Mouse (Mus musculus) midbrain, embryonic 10.5 days (tissue): ENCODE measurements around the gene Tbc1d1. TPM values are rescaled to one million over a fixed set of nuclear protein-coding genes. Genes with fewer than 3 reads are reported as not detected.
A peak's percentile ranks its signal among the peaks of the same experiment; 100 is the strongest.

Experiments used
- DNase-seq: peaks from one replicate; pipeline ENCODE4 v3.0.0-alpha.2; 2017; ENCODE audit warnings: low spot score
- H3K27ac ChIP-seq: fragments of 300-500 bp; sonication (generic); replicated peaks from 2 replicates; pipeline ENCODE4 v1.5.1; 2016; ENCODE audit warnings: mild to moderate bottlenecking
- H3K27me3 ChIP-seq: fragments of 300-500 bp; sonication (generic); 2 replicates; pipeline ENCODE4 v1.6.1; 2016; ENCODE audit warnings: low read depth, mild to moderate bottlenecking; ENCODE audit not compliant: poor library complexity, severe bottlenecking
- H3K36me3 ChIP-seq: fragments of 300-500 bp; sonication (generic); 2 replicates; pipeline ENCODE4 v1.6.1; 2016; ENCODE audit warnings: mild to moderate bottlenecking, moderate library complexity
- H3K4me1 ChIP-seq: fragments of 300-500 bp; sonication (generic); 2 replicates; pipeline ENCODE4 v1.6.1; 2016
- H3K4me3 ChIP-seq: fragments of 300-500 bp; sonication (generic); 2 replicates; pipeline ENCODE4 v1.5.1; 2016; ENCODE audit warnings: mild to moderate bottlenecking, moderate library complexity
- H3K9me3 ChIP-seq: fragments of 300-500 bp; sonication (generic); replicated peaks from 2 replicates; pipeline ENCODE4 v1.6.1; 2016; ENCODE audit warnings: mild to moderate bottlenecking
- WGBS: fragments of 180-500 bp; shearing (Covaris S2); methylation state at CpG from one replicate; pipeline ENCODE4 v1.1.7; 2016; 5-methylcytosine and 5-hydroxymethylcytosine counted together
- polyA plus RNA-seq: library from polyadenylated mRNA; unstranded; fragments of >200 nt; fragmentation: Nextera tagmentation; extraction: Ambion mirVana; gene quantifications from 2 replicates; pipeline ENCODE4 v1.2.1, GENCODE M21; 2016

Gene Tbc1d1
- polyA plus RNA-seq, 1 experiment from 2014 or later = 22.2 TPM

DNA sequence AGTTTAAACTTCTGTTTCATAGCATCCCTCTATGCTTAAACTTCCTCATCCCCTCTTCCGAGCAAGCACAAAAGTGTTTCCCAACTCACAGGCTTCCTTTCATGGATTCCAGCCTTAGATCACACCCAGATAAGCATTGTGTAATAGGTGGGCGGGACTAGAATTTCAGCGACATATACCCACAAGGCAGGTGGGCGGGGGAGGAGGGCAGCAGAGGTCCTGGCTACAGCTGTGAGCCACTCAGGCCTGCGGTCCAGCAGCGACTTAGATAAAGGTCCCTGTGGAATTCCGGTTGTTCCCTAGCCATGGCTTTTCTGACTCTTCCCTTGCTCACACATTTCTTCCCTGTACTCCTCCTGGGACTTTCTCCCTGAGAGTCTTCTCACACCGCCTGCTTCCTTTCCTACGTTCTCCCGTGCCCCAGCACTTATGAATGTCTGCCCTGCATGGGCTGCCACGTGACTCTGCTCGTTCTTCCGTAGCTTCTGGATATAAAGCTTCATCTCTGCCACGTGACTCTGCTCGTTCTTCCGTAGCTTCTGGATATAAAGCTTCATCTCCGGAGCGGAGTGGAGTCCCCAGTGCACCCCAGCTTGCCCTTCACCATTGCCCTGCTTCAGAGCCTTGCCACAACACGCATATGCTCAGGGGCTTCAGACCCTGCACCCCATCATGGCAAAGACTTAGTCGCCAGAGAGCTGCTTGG lies 142.4 kb downstream of the Tbc1d1 start:
- no peak for DNase-seq
- 54% methylated on average over 20 of the region's 20 CpGs for WGBS
- H3K27me3 ChIP-seq = no peaks in the 10 kb centered on the region
- peaks cover 29% of the 10 kb centered on the region for H3K36me3 ChIP-seq
- H3K27ac ChIP-seq = peak overlapping the region; percentile 71
- H3K4me3 ChIP-seq = peak overlapping the region; percentile 14; the same call in 1 of the 2 replicates
- H3K4me1 ChIP-seq = peaks cover 44% of the 10 kb centered on the region
- H3K9me3 ChIP-seq = no peaks in the 10 kb centered on the region

DNA sequence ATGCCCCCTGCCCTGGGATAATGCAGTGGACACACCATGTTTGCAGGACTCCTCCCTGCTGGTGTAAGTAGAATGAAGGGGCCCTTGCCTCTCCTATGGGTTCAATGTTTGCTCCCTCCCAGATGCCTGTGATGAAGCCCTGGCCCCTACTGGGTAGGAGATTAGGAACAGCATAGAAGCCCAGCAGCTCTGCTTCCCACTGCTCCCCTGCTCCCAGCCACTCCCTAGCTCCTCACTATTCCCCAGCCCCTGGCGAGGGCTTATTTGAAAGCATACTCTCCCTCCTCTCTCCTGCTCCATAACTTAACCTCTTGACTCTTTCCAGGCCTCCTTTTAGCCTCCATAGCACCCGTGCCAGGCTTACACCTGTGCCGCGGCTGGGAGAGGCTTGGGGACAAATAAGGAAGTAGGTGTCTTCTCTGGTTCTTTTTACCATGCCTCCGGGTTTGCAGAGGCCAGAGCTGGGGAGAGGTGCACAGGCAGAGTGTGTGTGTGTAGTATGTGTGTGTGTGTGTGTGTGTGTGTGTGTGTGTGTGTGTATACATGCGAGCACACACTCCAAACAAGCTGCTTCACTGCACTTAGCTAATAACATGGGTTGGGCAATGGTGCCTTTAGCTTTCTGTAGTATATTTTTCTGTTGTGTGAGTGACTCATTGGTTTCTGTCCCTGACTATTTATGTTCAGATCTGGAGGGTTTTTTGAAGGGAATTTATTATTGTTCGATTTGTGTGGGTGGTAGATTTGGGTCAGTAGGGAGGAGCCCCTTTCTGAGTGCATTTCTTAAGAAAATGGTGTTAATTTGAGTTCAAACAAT lies 143.6 kb downstream of the Tbc1d1 start:
- WGBS = 72% methylated on average over 7 of the region's 7 CpGs

GRCm38 (mm10) chr5:64301246-64301645 lies 145.1 kb downstream of the Tbc1d1 start:
- Histone ChIP-seq H3K9me3 (peaks cover under 1% of the 10 kb centered on the region; the same call in 1 of the 2 replicates), H3K4me1 (peaks cover 44% of the 10 kb centered on the region), H3K27ac (peak overlapping the region; percentile 73), H3K4me3 (no peak overlapping the region), H3K27me3 (no peaks in the 10 kb centered on the region), H3K36me3 (peaks cover 24% of the 10 kb centered on the region)
- WGBS = 74% methylated on average over 4 of the region's 4 CpGs
- no peak for DNase-seq

More for the DNA sequence above, 143.6 kb downstream of the Tbc1d1 start:
- Histone ChIP-seq H3K4me3 (no peak overlapping the region), H3K36me3 (peaks cover 19% of the 10 kb centered on the region), H3K9me3 (no peaks in the 10 kb centered on the region), H3K27me3 (no peaks in the 10 kb centered on the region), H3K27ac (peak overlapping the region; percentile 75), H3K4me1 (peaks cover 44% of the 10 kb centered on the region)
- DNase-seq = no peak

DNA sequence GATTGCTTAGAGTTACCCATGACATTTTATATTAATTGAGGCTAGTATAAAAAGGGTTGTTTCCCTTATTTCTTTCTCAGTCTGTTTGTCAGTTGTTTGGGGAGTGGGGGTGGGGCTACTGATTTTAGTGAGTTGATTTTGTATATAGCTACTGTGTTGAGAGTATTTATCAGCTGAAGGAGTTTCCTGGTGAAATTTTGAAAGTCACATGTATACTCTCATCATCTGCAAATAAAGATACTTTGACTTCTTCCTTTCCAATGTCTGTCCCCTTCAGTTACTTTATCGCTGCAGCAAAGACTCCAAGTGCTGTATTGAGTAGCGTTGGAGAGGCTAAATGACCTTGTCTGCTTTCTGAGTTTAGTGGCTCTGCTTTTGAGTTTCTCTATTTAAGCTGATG lies 151.2 kb downstream of the Tbc1d1 start:
- 98% methylated on average over 2 of the region's 2 CpGs for WGBS
- Histone ChIP-seq H3K4me1 (0 out of 2 replicates have a peak, but pooled peaks cover under 1% of the 10 kb centered on the region), H3K9me3 (peaks cover 8% of the 10 kb centered on the region; the same call in 1 of the 2 replicates), H3K27me3 (no peaks in the 10 kb centered on the region), H3K4me3 (no peak overlapping the region), H3K36me3 (peaks cover 36% of the 10 kb centered on the region), H3K27ac (no peak overlapping the region)
- DNase-seq = no peak

DNA sequence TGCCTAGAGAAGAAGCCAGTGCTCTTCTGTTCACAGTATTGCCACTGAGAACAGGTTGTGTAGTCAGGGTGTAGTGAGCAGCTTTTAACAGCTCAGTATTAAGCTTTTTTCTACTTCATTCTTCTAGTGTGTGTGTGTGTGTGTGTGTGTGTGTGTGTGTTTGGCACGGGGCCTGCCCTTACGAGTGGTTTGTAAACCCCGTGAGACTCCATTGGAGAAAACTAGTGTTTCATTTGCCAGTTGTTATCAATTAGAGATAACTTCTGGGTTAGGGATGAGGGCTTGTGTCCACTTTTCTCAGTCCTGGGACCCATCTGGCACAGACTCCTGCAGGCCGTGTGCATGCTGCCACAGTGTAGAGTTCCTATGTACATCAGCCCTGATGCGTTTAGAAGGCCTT lies 156.2 kb downstream of the Tbc1d1 start:
- WGBS = 91% methylated on average over 5 of the region's 5 CpGs
- no peak for DNase-seq
- peak overlapping the region; percentile 59 for H3K27ac ChIP-seq
- no peaks in the 10 kb centered on the region for H3K9me3 ChIP-seq
- H3K27me3 ChIP-seq = no peaks in the 10 kb centered on the region
- no peak overlapping the region for H3K4me3 ChIP-seq
- peaks cover 24% of the 10 kb centered on the region for H3K36me3 ChIP-seq
- peaks cover 30% of the 10 kb centered on the region for H3K4me1 ChIP-seq

DNA sequence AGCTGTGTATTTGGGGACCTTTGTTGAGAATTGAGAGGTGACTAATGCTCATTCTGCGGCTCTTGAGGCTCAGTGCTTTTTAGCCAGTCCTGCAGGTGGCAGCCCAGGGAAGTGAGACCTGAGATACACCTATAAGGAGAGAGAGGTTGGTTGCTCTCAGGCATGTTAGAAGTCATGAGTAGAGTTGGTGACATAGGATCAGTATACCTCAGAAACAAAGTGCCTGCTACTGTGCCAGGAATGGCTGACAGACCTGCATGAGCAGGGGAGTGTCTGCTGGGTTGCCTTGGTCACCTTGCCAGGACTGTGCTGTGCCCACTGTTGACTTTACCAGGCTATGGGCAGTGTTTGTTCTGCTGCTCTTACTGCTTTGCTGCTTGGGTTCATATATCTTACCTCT lies 157.4 kb downstream of the Tbc1d1 start:
- no peak for DNase-seq
- H3K9me3 ChIP-seq = no peaks in the 10 kb centered on the region
- H3K27ac ChIP-seq = peak overlapping the region; percentile 83
- H3K4me3 ChIP-seq = no peak overlapping the region
- 92% methylated on average over 1 of the region's 1 CpGs for WGBS
- H3K4me1 ChIP-seq = peaks cover 30% of the 10 kb centered on the region
- peaks cover 24% of the 10 kb centered on the region for H3K36me3 ChIP-seq
- no peaks in the 10 kb centered on the region for H3K27me3 ChIP-seq

DNA sequence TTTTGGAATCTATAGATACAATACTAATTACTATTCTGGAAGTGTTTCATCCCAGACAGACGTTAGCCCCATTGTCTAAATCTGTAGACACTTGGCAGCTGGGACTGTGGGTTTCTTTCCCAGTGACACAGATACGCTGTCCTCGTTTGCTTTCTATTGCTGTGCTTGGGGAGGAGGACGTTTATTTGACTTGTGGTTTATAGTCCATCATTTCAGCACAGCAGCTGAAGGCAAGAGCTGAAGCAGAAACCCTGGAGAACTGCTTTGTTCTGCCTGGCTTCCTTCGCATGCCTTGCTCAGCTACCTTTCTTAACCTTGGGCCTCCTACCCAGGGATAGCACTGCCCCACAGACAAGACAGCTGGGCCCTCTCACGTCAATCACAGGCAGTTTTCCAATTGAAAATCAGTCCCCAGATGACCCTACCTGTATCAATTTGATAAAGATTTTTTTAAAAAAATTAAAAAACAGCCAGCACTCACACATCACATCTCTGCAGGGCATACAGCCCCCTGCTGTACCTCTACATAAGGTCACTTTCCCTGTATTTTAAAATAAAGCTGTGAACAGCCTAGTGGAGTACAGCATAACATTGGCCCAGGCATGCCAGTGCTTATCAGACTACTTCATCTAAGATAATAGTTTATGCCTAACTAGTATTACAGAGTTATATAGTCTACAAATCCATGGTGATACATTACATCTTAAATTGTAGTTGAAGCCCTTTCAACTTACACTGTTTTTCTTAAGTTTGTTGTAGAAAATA lies 158.4 kb downstream of the Tbc1d1 start:
- Histone ChIP-seq H3K4me1 (peaks cover 30% of the 10 kb centered on the region), H3K27me3 (no peaks in the 10 kb centered on the region), H3K27ac (peak overlapping the region; percentile 83), H3K9me3 (no peaks in the 10 kb centered on the region), H3K36me3 (peaks cover 31% of the 10 kb centered on the region), H3K4me3 (no peak overlapping the region)
- DNase-seq = no peak
- 43% methylated on average over 6 of the region's 6 CpGs for WGBS

DNA sequence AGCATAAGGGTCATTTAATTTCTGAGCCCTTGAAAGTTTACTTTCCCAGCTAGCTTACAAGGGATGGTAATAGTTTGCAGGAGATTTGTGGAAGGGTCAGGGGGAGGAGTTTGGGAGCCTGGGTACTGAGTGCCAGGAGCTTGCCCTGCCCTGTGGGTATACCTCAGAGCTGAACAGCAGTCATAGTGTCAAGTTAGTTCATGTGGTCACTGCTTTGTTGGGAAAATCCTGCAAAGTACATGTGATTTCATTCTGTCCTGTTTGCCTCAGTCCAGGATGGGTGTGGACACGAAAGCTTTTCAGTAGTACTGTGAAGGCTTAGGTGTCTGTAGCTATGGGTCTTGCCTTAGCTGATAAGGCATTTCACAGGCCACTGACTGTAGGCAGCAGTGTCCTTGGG lies 159.0 kb downstream of the Tbc1d1 start:
- 100% methylated on average over 1 of the region's 1 CpGs for WGBS
- Histone ChIP-seq H3K36me3 (peaks cover 37% of the 10 kb centered on the region), H3K4me1 (peaks cover 30% of the 10 kb centered on the region), H3K4me3 (no peak overlapping the region), H3K27me3 (no peaks in the 10 kb centered on the region), H3K9me3 (no peaks in the 10 kb centered on the region), H3K27ac (peak overlapping the region; percentile 83)
- DNase-seq = no peak

DNA sequence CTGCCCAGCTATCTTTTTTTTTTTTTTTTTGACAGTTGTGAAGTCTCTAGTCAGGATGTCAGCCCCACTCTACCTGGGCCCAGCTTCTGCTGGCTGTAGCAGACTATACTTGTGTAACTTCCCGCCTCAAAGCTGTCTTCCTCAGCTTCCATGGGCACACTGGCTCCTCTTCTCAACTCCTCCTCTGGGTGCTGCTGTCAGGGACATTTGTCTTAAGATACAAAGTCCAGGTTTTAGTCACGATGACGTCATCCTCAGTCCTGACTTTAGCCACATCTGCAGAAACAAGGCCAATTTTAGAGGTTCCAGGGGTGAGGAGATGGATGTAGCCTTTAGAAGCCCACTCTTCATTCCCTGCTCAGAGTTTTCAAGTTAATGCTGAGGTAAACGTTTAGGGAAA lies 167.2 kb downstream of the Tbc1d1 start:
- no peaks in the 10 kb centered on the region for H3K9me3 ChIP-seq
- 90% methylated on average over 4 of the region's 4 CpGs for WGBS
- peaks cover 44% of the 10 kb centered on the region for H3K36me3 ChIP-seq
- H3K27me3 ChIP-seq = no peaks in the 10 kb centered on the region
- no peak overlapping the region for H3K4me3 ChIP-seq
- H3K27ac ChIP-seq = no peak overlapping the region
- DNase-seq = no peak
- peaks cover 30% of the 10 kb centered on the region for H3K4me1 ChIP-seq

DNA sequence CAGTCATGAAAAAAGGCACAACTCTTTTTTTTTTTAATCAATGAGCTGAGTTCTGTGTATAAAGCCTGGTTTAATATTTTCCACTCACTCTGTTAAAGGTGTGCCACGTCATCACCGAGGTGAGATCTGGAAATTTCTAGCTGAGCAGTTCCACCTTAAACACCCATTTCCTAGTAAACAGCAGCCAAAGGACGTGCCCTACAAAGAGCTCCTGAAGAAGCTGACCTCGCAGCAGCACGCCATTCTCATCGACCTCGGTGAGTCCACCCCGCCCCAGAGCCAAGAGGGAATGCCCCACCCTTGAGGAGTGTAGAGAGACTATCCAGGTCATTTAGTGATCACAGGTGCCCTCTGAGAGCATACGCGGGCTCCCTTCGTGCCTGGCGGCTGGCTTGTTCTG lies 168.2 kb downstream of the Tbc1d1 start:
- DNase-seq = no peak
- Histone ChIP-seq H3K4me3 (no peak overlapping the region), H3K4me1 (peaks cover 30% of the 10 kb centered on the region), H3K9me3 (no peaks in the 10 kb centered on the region), H3K36me3 (peaks cover 49% of the 10 kb centered on the region), H3K27me3 (no peaks in the 10 kb centered on the region), H3K27ac (no peak overlapping the region)
- WGBS = 97% methylated on average over 12 of the region's 12 CpGs

DNA sequence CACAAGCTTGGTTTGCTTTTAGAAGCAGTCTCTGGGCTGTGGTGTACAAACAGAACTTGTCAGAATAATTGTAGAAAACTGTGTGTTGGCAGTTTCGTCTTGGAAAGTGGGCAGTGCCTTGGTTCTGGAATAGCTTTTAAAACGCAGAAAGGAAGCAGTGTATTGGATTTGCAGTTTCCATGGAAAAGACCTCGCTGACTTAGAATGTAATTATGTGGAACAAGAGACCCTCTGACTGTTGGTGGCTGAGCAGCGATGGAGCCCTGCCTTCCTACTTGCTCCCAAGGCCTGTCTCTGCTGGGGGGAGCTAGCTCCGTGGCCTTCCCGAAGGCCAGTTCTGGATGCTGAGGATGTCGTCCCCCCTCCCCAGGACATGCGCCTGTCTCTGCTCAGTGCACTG lies 168.8 kb downstream of the Tbc1d1 start:
- WGBS = 84% methylated on average over 8 of the region's 8 CpGs
- Histone ChIP-seq H3K4me3 (no peak overlapping the region), H3K9me3 (no peaks in the 10 kb centered on the region)

DNA sequence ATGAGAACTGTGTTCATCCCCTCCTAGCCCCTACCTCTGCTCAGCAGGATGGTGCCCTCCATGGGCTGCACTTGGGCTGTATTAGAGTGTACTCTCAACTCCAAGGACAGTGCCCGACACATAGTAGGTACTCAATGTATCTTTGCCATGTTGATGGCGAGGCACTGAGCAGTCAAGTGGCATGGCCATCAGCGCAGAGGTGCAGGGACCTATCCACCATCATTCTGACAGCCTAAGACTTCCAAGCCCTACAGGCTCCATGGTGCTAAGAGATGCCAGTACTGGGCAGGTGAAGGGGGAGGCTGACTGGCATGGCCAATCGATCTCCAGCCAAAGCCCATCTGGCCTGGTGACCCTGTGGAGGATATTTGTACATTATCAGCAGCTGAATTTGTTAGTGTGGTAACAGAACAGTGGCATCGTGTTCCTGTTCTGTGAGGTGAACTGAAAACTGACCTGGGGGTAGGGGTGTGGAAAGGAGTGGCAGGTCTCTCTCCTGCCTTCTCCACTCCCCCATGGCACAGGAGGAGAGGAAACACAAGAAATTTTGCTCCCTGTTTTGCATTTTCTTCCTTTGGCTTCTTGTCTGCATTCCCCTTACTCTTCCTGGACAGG lies 169.7 kb downstream of the Tbc1d1 start:
- 90% methylated on average over 5 of the region's 5 CpGs for WGBS
- Histone ChIP-seq H3K27ac (peak overlapping the region; percentile 77), H3K36me3 (peaks cover 40% of the 10 kb centered on the region), H3K4me1 (peaks cover 36% of the 10 kb centered on the region), H3K9me3 (no peaks in the 10 kb centered on the region), H3K4me3 (no peak overlapping the region), H3K27me3 (no peaks in the 10 kb centered on the region)
- no peak for DNase-seq

More for the DNA sequence above, 168.8 kb downstream of the Tbc1d1 start:
- peaks cover 46% of the 10 kb centered on the region for H3K36me3 ChIP-seq
- H3K27ac ChIP-seq = 0 out of 2 replicates have a peak overlapping the region, but pooled peaks have one; percentile 42
- no peak for DNase-seq
- H3K27me3 ChIP-seq = no peaks in the 10 kb centered on the region
- peaks cover 32% of the 10 kb centered on the region for H3K4me1 ChIP-seq
